Mouse (Mus musculus) CH12.LX (cell line): Measurements from ENCODE around the gene Ank3.

Experiments
- BHLHE40 ChIP-seq: IDR thresholded peaks from 2 replicates; pipeline ENCODE4 v1.6.1; 2011; ENCODE audit warnings: mild to moderate bottlenecking, low read depth, low read length, improper control_type of control experiment
- CTCF ChIP-seq, 2 experiments: IDR thresholded peaks in 1 of 2; conservative IDR thresholded peaks in 1 of 2; 2 replicates each; pipeline ENCODE4 v1.5.1; 2011 to 2012; ENCODE audit warnings: low read depth in 2 of 2, low read length in 2 of 2, improper control_type of control experiment in 1 of 2, inconsistent platforms in 1 of 2, mild to moderate bottlenecking in 1 of 2, moderate library complexity in 1 of 2
- E2F4 ChIP-seq: IDR thresholded peaks from 2 replicates; pipeline ENCODE4 v1.6.1; 2011; ENCODE audit warnings: low read depth, low read length, improper control_type of control experiment; ENCODE audit not compliant: insufficient replicate concordance
- ELF1 ChIP-seq: IDR thresholded peaks from 2 replicates; pipeline ENCODE4 v1.6.1; 2014; ENCODE audit warnings: low read depth, mild to moderate bottlenecking, inconsistent platforms, low read length, improper control_type of control experiment
- HCFC1 ChIP-seq: IDR thresholded peaks from 2 replicates; pipeline ENCODE4 v1.6.1; 2012; ENCODE audit warnings: low read depth, mild to moderate bottlenecking, inconsistent platforms, low read length, improper control_type of control experiment
- JUND ChIP-seq: conservative IDR thresholded peaks from 2 replicates; pipeline ENCODE4 v1.6.1; 2011; ENCODE audit warnings: low read depth, low read length, improper control_type of control experiment
- MAX ChIP-seq: IDR thresholded peaks from 2 replicates; pipeline ENCODE4 v1.6.1; 2011; ENCODE audit warnings: low read length, improper control_type of control experiment
- MEF2A ChIP-seq: IDR thresholded peaks from 2 replicates; pipeline ENCODE4 v1.6.1; 2014; ENCODE audit warnings: low read depth, mild to moderate bottlenecking, inconsistent platforms, low read length, improper control_type of control experiment, borderline replicate concordance
- POLR2A ChIP-seq: IDR thresholded peaks from 2 replicates; pipeline ENCODE4 v1.6.1; 2011; ENCODE audit warnings: low read depth, mild to moderate bottlenecking, improper control_type of control experiment, low read length
- SIN3A ChIP-seq: IDR thresholded peaks from 2 replicates; pipeline ENCODE4 v1.6.1; 2012; ENCODE audit warnings: low read length, improper control_type of control experiment, inconsistent platforms
- TCF12 ChIP-seq: IDR thresholded peaks from 2 replicates; pipeline ENCODE4 v1.6.1; 2014; ENCODE audit warnings: low read depth, mild to moderate bottlenecking, inconsistent platforms, low read length, improper control_type of control experiment
- UBTF ChIP-seq: IDR thresholded peaks from 2 replicates; pipeline ENCODE4 v1.6.1; 2012; ENCODE audit warnings: low read depth, mild to moderate bottlenecking, inconsistent platforms, low read length, improper control_type of control experiment, moderate library complexity
- USF2 ChIP-seq: conservative IDR thresholded peaks from 2 replicates; pipeline ENCODE4 v1.6.1; 2011; ENCODE audit warnings: low read depth, low read length, improper control_type of control experiment
- ZC3H11A ChIP-seq: IDR thresholded peaks from 2 replicates; pipeline ENCODE4 v1.6.1; 2012; ENCODE audit warnings: low read depth, mild to moderate bottlenecking, inconsistent platforms, low read length, improper control_type of control experiment

DNA sequence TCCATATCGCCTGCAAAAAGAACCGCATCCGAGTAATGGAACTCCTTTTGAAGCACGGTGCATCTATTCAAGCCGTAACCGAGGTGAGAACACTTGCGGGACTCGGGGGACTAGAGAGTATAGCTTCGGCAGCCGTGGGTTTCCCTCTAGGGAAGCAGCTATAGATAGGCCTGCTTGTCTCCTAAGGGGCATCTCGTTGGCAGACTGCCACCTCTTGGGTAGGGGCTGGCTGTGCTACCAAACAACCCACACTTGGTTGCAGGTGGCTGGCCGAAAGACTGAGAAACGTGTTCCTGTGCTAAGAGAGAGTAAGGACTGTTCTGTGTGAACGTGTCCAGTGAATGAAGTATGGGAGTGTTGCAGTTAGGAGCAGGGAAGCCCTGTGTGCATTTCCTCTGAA, 476.2 kb downstream of the Ank3 start:
- TF ChIP-seq CTCF (conservative IDR thresholded peaks at IDR 0.05 in 1 of 2, IDR thresholded peaks at IDR 0.05 in 1 of 2; ENCODE audit: low read depth in 2 of 2, low read length in 2 of 2) (no peak), MEF2A (no peak), SIN3A (no peak), POLR2A (no peak), E2F4 (no peak), JUND (no peak), ZC3H11A (no peak), ELF1 (no peak), HCFC1 (no peak), TCF12 (no peak), BHLHE40 (no peak), UBTF (no peak), MAX (no peak), USF2 (no peak)
